Mouse (Mus musculus) hematopoietic multipotent progenitor cell, adult 10-12 weeks (in vitro differentiated cells): ENCODE measurements around the gene Csdc2. TPM values are rescaled to one million over a fixed set of nuclear protein-coding genes. Genes with fewer than 3 reads are reported as not detected.

Experiments used
- polyA plus RNA-seq: library from polyadenylated mRNA; stranded (reverse); fragments of >175 nt; gene quantifications from 2 replicates; pipeline ENCODE4 v1.2.3, GENCODE M21; 2012; ENCODE audit warnings: low replicate concordance

Csdc2 gene
- 0.39 and 0.89 TPM in 2 replicates for polyA plus RNA-seq

DNA sequence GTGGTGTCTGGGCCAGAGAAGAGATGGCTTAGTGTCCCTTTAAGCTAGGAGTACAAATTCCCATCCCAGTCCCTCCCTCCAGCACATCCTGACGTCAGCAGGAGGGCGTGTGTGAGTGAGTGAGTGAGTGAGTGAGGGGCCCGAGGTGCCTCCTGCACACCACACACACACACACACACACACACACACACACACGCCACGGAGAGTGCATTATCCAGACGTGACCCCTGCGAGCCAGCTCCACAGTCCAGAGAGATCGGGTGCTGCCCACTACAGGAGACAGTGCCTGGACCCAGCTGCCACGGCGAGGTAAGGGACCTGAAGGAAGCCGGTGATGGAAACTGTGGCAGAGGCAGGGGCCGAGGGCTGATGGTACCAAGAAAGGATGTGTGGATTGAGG, at the start of gene Csdc2:
Gene Csdc2 (plus strand): TSS at position 81 of the 400 bp plus-strand sequence.

DNA sequence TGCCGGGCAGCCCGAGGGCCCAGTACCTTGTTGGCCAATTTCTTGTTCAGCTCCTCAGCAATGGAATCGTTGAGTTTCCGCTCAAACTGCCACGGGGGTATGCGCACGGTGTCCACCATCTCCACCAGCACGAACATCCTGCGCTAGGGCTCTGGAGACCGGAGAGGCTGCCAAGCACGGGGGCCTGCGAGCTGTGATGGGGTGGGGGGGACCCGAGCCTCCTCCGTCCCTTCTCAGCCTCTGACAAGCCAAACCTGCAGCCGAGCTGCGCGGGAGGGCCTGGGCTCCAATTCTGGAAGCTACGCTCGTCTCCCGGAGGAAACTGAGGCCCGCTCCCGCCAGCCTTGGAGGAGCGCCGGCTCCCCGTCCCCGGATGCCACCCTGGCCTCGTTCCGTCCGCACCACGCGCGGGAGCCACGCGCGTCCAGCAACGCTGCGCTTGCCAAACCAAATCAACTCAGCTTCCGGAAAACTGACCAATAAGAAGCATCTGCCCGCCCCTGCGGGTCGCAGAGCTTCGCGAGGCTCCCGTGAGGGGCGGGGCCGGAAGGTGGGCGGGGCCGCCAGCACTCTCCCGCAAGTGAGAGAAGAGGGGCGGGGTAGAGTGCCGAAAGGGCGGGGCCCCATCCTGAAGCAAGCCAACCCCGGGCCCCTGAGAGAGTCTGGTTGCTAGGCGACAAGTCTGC, 10.7 kb upstream of the Csdc2 start, which contains the start of gene Polr3h:
Gene Polr3h (minus strand): TSS at position 481 of the 686 bp plus-strand sequence.

DNA sequence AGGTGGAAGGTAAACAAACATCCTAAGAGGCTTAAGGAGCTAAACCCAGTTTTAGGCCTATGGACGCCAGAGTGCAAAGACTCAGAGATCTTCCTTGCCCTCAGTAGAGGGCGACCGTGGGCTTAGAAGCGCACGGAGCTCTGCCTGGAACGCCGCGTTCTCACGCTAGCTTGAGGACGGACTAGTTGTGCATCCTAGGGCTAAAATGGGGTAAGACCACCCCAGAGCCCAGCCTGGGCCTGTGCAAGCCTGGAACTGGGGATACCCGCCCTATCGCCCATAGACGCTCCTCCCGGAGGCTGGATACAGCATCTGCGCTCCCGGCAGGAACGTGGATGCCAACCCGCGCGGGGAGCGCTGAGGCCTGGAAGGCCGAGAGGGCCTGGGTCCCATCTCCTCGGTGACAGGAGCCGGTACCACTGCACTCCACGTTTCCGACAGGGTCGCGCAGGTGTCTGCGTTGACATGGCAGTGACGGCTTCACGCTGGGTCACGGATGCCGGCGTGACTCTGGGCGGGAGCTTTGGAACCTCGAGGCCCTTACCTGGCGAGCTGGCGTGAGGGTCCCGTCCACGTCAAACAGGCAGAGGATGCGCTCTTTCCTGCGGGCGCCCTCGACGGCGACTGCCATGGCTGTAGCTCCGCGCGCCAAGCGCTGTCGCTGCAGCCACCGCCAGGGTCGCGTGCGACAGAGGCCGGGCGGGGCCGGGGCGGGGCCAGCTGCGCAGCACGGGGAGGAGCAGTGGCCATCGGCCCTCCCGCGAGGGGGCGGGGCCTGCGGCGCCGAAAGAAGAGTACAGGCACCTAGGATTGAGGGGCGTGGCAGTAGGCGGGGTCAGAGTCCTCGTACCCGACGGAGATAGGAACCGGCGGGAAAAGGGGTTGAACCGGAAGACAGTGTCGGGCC, 23.9 kb downstream of the Csdc2 start, which contains the start of gene Pmm1:
Gene Pmm1 (minus strand): TSS at position 760 of the 907 bp plus-strand sequence.

DNA sequence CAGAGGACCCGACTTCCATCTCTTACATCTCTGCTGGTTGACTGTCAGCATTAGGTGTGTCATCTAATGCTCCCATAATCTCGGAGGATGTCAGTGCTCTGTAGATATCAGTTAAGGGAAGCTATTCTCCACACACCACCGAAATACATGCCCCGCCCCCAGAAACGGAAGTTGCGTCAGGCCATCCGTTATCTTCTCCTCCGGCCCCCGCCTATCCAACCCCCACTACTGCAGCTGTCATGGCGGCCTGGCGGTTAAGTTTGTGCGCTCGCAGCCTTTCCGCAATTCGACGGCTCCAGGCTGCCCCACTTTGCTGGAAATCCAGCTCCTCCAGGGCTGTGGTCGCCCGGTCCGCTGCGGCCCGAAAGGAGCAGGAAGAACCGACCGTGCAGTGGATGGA, 43.8 kb downstream of the Csdc2 start, which contains the start of gene 1700029P11Rik:
Gene 1700029P11Rik (plus strand): TSS at position 220 of the 400 bp plus-strand sequence.

DNA sequence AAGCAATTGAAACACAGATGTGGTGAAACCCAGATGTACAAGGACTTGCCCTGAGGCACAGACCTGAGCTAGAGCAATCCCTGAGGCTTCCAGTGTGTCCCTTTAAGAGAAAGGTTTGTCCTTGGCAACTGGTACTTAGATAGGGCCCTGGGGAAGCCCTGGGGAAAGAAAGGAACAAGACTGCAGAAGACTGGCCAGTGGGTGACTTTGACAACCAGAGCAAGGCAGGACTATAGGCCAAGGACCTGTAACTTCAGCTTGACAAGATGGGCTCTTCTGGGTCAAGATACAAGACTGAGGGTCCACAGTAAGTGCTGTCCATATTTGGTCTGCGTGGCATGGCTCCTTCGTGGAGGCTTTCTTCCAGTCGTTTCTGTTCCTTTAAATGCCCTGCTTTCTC, 51.1 kb downstream of the Csdc2 start, which contains the start of gene Xrcc6:
Gene Xrcc6 (plus strand): TSS at position 190 of the 400 bp plus-strand sequence.

Other genes starting within 250 kb of the Csdc2 start
- 0.37 and 1.2 TPM in 2 replicates for gene Chadl, start 239.5 kb upstream of the Csdc2 start, polyA plus RNA-seq
- 33.5 and 48.1 TPM in 2 replicates for gene Zc3h7b, start 191.7 kb upstream of the Csdc2 start, polyA plus RNA-seq
- gene Rangap1, start 191.2 kb upstream of the Csdc2 start, polyA plus RNA-seq, result 92.8 and 163 TPM in 2 replicates
- 27.1 and 77.8 TPM in 2 replicates for gene Tef, start 134.3 kb upstream of the Csdc2 start, polyA plus RNA-seq
- gene Tob2, start 78.0 kb upstream of the Csdc2 start, polyA plus RNA-seq, result 109 and 267 TPM in 2 replicates
- 3.0 and 6.6 TPM in 2 replicates for gene Phf5a, start 64.8 kb upstream of the Csdc2 start, polyA plus RNA-seq
- 92.0 and 94.8 TPM in 2 replicates for gene Aco2, start 64.5 kb upstream of the Csdc2 start, polyA plus RNA-seq
- gene Polr3h, start 10.5 kb upstream of the Csdc2 start, polyA plus RNA-seq, result 16.6 and 37.4 TPM in 2 replicates
- gene Pmm1, start 24.2 kb downstream of the Csdc2 start, polyA plus RNA-seq, result 26.9 and 27.3 TPM in 2 replicates
- gene 1700029P11Rik, start 43.8 kb downstream of the Csdc2 start, polyA plus RNA-seq, result not detected in 2 replicates
- 5.0 and 6.1 TPM in 2 replicates for gene Xrcc6, start 51.1 kb downstream of the Csdc2 start, polyA plus RNA-seq
- gene Desi1, start 97.1 kb downstream of the Csdc2 start, polyA plus RNA-seq, result 43.0 and 47.0 TPM in 2 replicates
- gene Snu13, start 110.8 kb downstream of the Csdc2 start, polyA plus RNA-seq, result 7.1 and 99.6 TPM in 2 replicates
- 0.03 TPM in 1 of 2 replicates, not detected in the other for gene 4930407I10Rik, start 122.4 kb downstream of the Csdc2 start, polyA plus RNA-seq
- gene Mei1, start 133.2 kb downstream of the Csdc2 start, polyA plus RNA-seq, result not detected in 2 replicates
- gene Ccdc134, start 191.2 kb downstream of the Csdc2 start, polyA plus RNA-seq, result 7.4 and 30.9 TPM in 2 replicates
- 411 and 943 TPM in 2 replicates for gene Srebf2, start 210.4 kb downstream of the Csdc2 start, polyA plus RNA-seq